Mouse (Mus musculus): ENCODE results near the gene Samd4b. TPM values are rescaled to one million over a fixed set of nuclear protein-coding genes. Genes with fewer than 3 reads are reported as not detected.
"Not testable (repeated sequence)": the region's sequence is repeated elsewhere in the genome, so short reads cannot be mapped to it uniquely, and the experiment has no call there.

Samd4b gene
- total RNA-seq (2021) = 10 to 100 TPM; 56.0 to 59.0 TPM
- long read RNA-seq, experiment 1, full-length matches to known transcripts = 6 of 18 reads
- long read RNA-seq, experiment 1, partial matches to known transcripts = 1 of 18 reads
- long read RNA-seq, experiment 1, other reads (novel, unspliced or antisense) = 11 of 18 reads
- long read RNA-seq, experiment 2, full-length matches to known transcripts = 14 of 28 reads
- long read RNA-seq, experiment 2, partial matches to known transcripts = 6 of 28 reads
- long read RNA-seq, experiment 2, other reads (novel, unspliced or antisense) = 8 of 28 reads

GRCm38 (mm10) chr7:28597642-28598446, at the start of gene Samd4b, which contains the start of gene Pak4:
TSS of gene Samd4b (minus strand) at chr7:28598144.
TSS of gene Pak4 (minus strand) at chr7:28598185.
- DNase-seq (ENCODE audit: low spot score in 2 of 2) = peak; percentile 98 to 99

GRCm38 (mm10) chr7:28647016-28647415, 49.1 kb upstream of the Samd4b start:
- DNase-seq (ENCODE audit: low spot score in 2 of 2) = no peak

GRCm38 (mm10) chr7:28645947-28646475, 48.1 kb upstream of the Samd4b start:
- DNase-seq (ENCODE audit: low spot score in 2 of 2) = no peak

GRCm38 (mm10) chr7:28645366-28645765, 47.4 kb upstream of the Samd4b start:
- no peak for DNase-seq (ENCODE audit: low spot score in 2 of 2)

GRCm38 (mm10) chr7:28641546-28641945, 43.6 kb upstream of the Samd4b start:
- no peak for DNase-seq (ENCODE audit: low spot score in 2 of 2)

GRCm38 (mm10) chr7:28637511-28637910, 39.6 kb upstream of the Samd4b start:
- no peak for DNase-seq (ENCODE audit: low spot score in 2 of 2)

- no peak for DNase-seq (ENCODE audit: low spot score in 2 of 2)
Observed at GRCm38 (mm10) chr7:28634128-28634527, 36.2 kb upstream of the Samd4b start.

- no peak for DNase-seq (ENCODE audit: low spot score in 2 of 2)
Observed at GRCm38 (mm10) chr7:28631073-28631472, 33.1 kb upstream of the Samd4b start, which contains the start of gene Acp7. TSS of gene Acp7 (minus strand) at chr7:28631332.

GRCm38 (mm10) chr7:28624791-28625190, 26.8 kb upstream of the Samd4b start:
- DNase-seq (ENCODE audit: low spot score in 2 of 2) = no peak

GRCm38 (mm10) chr7:28619098-28619715, 21.3 kb upstream of the Samd4b start:
- no peak for DNase-seq (ENCODE audit: low spot score in 2 of 2)

- no peak for DNase-seq (ENCODE audit: low spot score in 2 of 2)
Observed at GRCm38 (mm10) chr7:28605951-28606350, 8.0 kb upstream of the Samd4b start.

- not testable (repeated sequence) for DNase-seq (ENCODE audit: low spot score in 2 of 2)
Observed at GRCm38 (mm10) chr7:28603788-28604187, 5.8 kb upstream of the Samd4b start.

GRCm38 (mm10) chr7:28603136-28603535, 5.2 kb upstream of the Samd4b start:
- DNase-seq (ENCODE audit: low spot score in 2 of 2) = no peak

- DNase-seq (ENCODE audit: low spot score in 2 of 2) = no peak
Observed at GRCm38 (mm10) chr7:28601668-28602067, 3.7 kb upstream of the Samd4b start.

- DNase-seq (ENCODE audit: low spot score in 2 of 2) = peak in 1 of 2 experiments; percentile 56
Observed at GRCm38 (mm10) chr7:28601029-28601428, 3.1 kb upstream of the Samd4b start.

GRCm38 (mm10) chr7:28598951-28599350, 1.0 kb upstream of the Samd4b start:
- no peak for DNase-seq (ENCODE audit: low spot score in 2 of 2)

GRCm38 (mm10) chr7:28597277-28597570, 720 bp downstream of the Samd4b start:
- DNase-seq (ENCODE audit: low spot score in 2 of 2) = no peak

GRCm38 (mm10) chr7:28596436-28597276, 1.3 kb downstream of the Samd4b start:
- DNase-seq (ENCODE audit: low spot score in 2 of 2) = peak in 1 of 2 experiments; percentile 42

GRCm38 (mm10) chr7:28595751-28596435, 2.1 kb downstream of the Samd4b start:
- no peak for DNase-seq (ENCODE audit: low spot score in 2 of 2)

All from adrenal gland, postnatal 4 days (tissue).